Mouse (Mus musculus): ENCODE results near the gene Rprd2. TPM values are rescaled to one million over a fixed set of nuclear protein-coding genes. Genes with fewer than 3 reads are reported as not detected.
A peak's percentile ranks its signal among the peaks of the same experiment; 100 is the strongest.

The Rprd2 gene
- polyA plus RNA-seq, 1 experiment, result 8.5 TPM

DNA sequence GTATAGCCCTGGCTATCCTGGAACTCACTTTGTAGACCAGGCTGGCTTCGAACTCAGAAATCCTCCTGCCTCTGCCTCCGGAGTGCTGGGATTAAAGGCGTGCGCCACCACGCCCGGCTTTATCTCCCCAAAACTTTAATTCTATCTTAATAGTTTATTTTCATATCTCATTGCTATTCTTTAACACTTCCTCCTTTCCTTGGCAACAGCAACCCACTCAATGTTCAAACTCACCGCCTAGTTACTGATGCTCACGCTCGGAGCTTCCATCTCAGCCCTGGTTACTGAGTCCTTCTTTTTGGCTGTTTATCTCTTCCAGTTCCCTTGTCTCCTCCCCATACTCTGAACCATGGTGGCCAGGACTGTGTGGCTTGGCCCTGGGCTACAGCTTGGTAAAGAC, 86.4 kb downstream of the Rprd2 start:
- peak overlapping the region; percentile 39 for H3K4me2 ChIP-seq (ENCODE audit: low read depth)
- H3ac ChIP-seq (ENCODE audit: control insufficient read depth, insufficient read length), result no peak overlapping the region
- H3K36me3 ChIP-seq (ENCODE audit: control insufficient read depth, insufficient read depth), result peaks cover 8% of the 10 kb centered on the region
- no peaks in the 10 kb centered on the region for H3K27me3 ChIP-seq (ENCODE audit: control insufficient read depth, insufficient read depth, insufficient read length)
- H3K79me2 ChIP-seq (ENCODE audit: control insufficient read depth, insufficient read depth), result no peaks in the 10 kb centered on the region
- no peak overlapping the region for H3K4me3 ChIP-seq
- TF ChIP-seq POLR2AphosphoS2 (IDR thresholded peaks at IDR 0.05; ENCODE audit: insufficient read length, low read depth) (no peak), MYOD1 (IDR thresholded peaks at IDR 0.05; ENCODE audit: control insufficient read depth in 1 of 3, insufficient read length in 2 of 3, low read depth in 2 of 3) (no peak), MAX (IDR thresholded peaks at IDR 0.05; ENCODE audit: low read depth) (no peak), MYOG (IDR thresholded peaks at IDR 0.05; ENCODE audit: control insufficient read depth in 1 of 3, insufficient read depth in 1 of 3, insufficient read length in 2 of 3, low read depth in 2 of 3) (no peak), E2F4 (IDR thresholded peaks at IDR 0.05; ENCODE audit: insufficient read depth) (no peak), CEBPB (IDR thresholded peaks at IDR 0.05; ENCODE audit: insufficient read depth, poor library complexity, severe bottlenecking) (no peak), TCF3 (IDR thresholded peaks at IDR 0.05; ENCODE audit: insufficient read length, low read depth) (no peak), SRF (IDR thresholded peaks at IDR 0.05; ENCODE audit: control insufficient read depth, insufficient read length, low read depth) (no peak), USF1 (IDR thresholded peaks at IDR 0.05; ENCODE audit: low read depth) (no peak), POLR2A (IDR thresholded peaks at IDR 0.05; ENCODE audit: insufficient read length, low read depth) (no peak), REST (IDR thresholded peaks at IDR 0.05; ENCODE audit: insufficient read depth, insufficient read length) (no peak), TCF12 (IDR thresholded peaks at IDR 0.05; ENCODE audit: insufficient read depth, poor library complexity, severe bottlenecking) (no peak)

- no peak overlapping the region for H3K4me2 ChIP-seq (ENCODE audit: low read depth)
- H3K79me2 ChIP-seq (ENCODE audit: control insufficient read depth, insufficient read depth), result no peaks in the 10 kb centered on the region
- no peak overlapping the region for H3K4me3 ChIP-seq
- H3ac ChIP-seq (ENCODE audit: control insufficient read depth, insufficient read length), result no peak overlapping the region
- TF ChIP-seq E2F4 (IDR thresholded peaks at IDR 0.05; ENCODE audit: insufficient read depth) (no peak), REST (IDR thresholded peaks at IDR 0.05; ENCODE audit: insufficient read depth, insufficient read length) (no peak), POLR2A (IDR thresholded peaks at IDR 0.05; ENCODE audit: insufficient read length, low read depth) (no peak), MAX (IDR thresholded peaks at IDR 0.05; ENCODE audit: low read depth) (no peak), TCF3 (IDR thresholded peaks at IDR 0.05; ENCODE audit: insufficient read length, low read depth) (no peak), MYOD1 (IDR thresholded peaks at IDR 0.05; ENCODE audit: control insufficient read depth in 1 of 3, insufficient read length in 2 of 3, low read depth in 2 of 3) (no peak), MYOG (IDR thresholded peaks at IDR 0.05; ENCODE audit: control insufficient read depth in 1 of 3, insufficient read depth in 1 of 3, insufficient read length in 2 of 3, low read depth in 2 of 3) (no peak), CEBPB (IDR thresholded peaks at IDR 0.05; ENCODE audit: insufficient read depth, poor library complexity, severe bottlenecking) (no peak), USF1 (IDR thresholded peaks at IDR 0.05; ENCODE audit: low read depth) (no peak), SRF (IDR thresholded peaks at IDR 0.05; ENCODE audit: control insufficient read depth, insufficient read length, low read depth) (no peak), POLR2AphosphoS2 (IDR thresholded peaks at IDR 0.05; ENCODE audit: insufficient read length, low read depth) (no peak), TCF12 (IDR thresholded peaks at IDR 0.05; ENCODE audit: insufficient read depth, poor library complexity, severe bottlenecking) (no peak)
- peaks cover 8% of the 10 kb centered on the region for H3K36me3 ChIP-seq (ENCODE audit: control insufficient read depth, insufficient read depth)
- no peaks in the 10 kb centered on the region for H3K27me3 ChIP-seq (ENCODE audit: control insufficient read depth, insufficient read depth, insufficient read length)
Observed at GRCm38 (mm10) chr3:95731802-95732201, 86.9 kb downstream of the Rprd2 start.

DNA sequence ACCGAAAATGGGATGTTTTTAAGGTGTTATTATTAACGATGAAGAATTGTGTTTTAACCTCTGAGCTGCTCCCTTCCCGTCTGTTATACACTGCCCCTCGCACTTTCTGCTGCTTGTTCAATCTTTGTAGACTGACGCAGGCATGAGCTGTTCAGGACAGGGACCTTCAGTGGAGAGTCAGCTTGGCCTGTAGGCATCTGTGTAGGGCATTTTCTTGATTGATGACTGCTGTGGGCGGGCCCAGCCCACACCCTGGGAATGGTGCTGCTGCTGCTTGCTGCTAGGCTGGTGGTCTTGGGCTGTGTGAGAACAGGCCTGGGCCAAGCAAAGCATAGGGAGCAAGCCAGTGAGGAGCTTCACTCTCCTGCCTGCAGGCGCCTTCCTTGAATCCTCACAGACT, 88.2 kb downstream of the Rprd2 start:
- H3K79me2 ChIP-seq (ENCODE audit: control insufficient read depth, insufficient read depth), result no peaks in the 10 kb centered on the region
- H3K36me3 ChIP-seq (ENCODE audit: control insufficient read depth, insufficient read depth), result peaks cover 7% of the 10 kb centered on the region
- H3K4me3 ChIP-seq, result no peak overlapping the region
- no peak overlapping the region for H3K4me2 ChIP-seq (ENCODE audit: low read depth)
- no peaks in the 10 kb centered on the region for H3K27me3 ChIP-seq (ENCODE audit: control insufficient read depth, insufficient read depth, insufficient read length)
- no peak for TF ChIP-seq POLR2A (IDR thresholded peaks at IDR 0.05; ENCODE audit: insufficient read length, low read depth)
- no peak for TF ChIP-seq MAX (IDR thresholded peaks at IDR 0.05; ENCODE audit: low read depth)
- no peak for TF ChIP-seq TCF12 (IDR thresholded peaks at IDR 0.05; ENCODE audit: insufficient read depth, poor library complexity, severe bottlenecking)
- no peak for TF ChIP-seq CEBPB (IDR thresholded peaks at IDR 0.05; ENCODE audit: insufficient read depth, poor library complexity, severe bottlenecking)
- TF ChIP-seq USF1 (IDR thresholded peaks at IDR 0.05; ENCODE audit: low read depth), result no peak
- TF ChIP-seq E2F4 (IDR thresholded peaks at IDR 0.05; ENCODE audit: insufficient read depth), result no peak
- no peak for TF ChIP-seq MYOD1 (IDR thresholded peaks at IDR 0.05; ENCODE audit: control insufficient read depth in 1 of 3, insufficient read length in 2 of 3, low read depth in 2 of 3)
- no peak overlapping the region for H3ac ChIP-seq (ENCODE audit: control insufficient read depth, insufficient read length)

GRCm38 (mm10) chr3:95728906-95729305, 89.8 kb downstream of the Rprd2 start:
- no peaks in the 10 kb centered on the region for H3K27me3 ChIP-seq (ENCODE audit: control insufficient read depth, insufficient read depth, insufficient read length)
- H3K79me2 ChIP-seq (ENCODE audit: control insufficient read depth, insufficient read depth), result no peaks in the 10 kb centered on the region
- TF ChIP-seq MYOD1 (IDR thresholded peaks at IDR 0.05; ENCODE audit: control insufficient read depth in 1 of 3, insufficient read length in 2 of 3, low read depth in 2 of 3) (no peak), MYOG (IDR thresholded peaks at IDR 0.05; ENCODE audit: control insufficient read depth in 1 of 3, insufficient read depth in 1 of 3, insufficient read length in 2 of 3, low read depth in 2 of 3) (no peak), TCF3 (IDR thresholded peaks at IDR 0.05; ENCODE audit: insufficient read length, low read depth) (no peak), SRF (IDR thresholded peaks at IDR 0.05; ENCODE audit: control insufficient read depth, insufficient read length, low read depth) (no peak), POLR2AphosphoS2 (IDR thresholded peaks at IDR 0.05; ENCODE audit: insufficient read length, low read depth) (no peak), TCF12 (IDR thresholded peaks at IDR 0.05; ENCODE audit: insufficient read depth, poor library complexity, severe bottlenecking) (no peak), POLR2A (IDR thresholded peaks at IDR 0.05; ENCODE audit: insufficient read length, low read depth) (no peak), MAX (IDR thresholded peaks at IDR 0.05; ENCODE audit: low read depth) (no peak), REST (IDR thresholded peaks at IDR 0.05; ENCODE audit: insufficient read depth, insufficient read length) (no peak), E2F4 (IDR thresholded peaks at IDR 0.05; ENCODE audit: insufficient read depth) (no peak)
- H3K4me2 ChIP-seq (ENCODE audit: low read depth), result no peak overlapping the region
- no peaks in the 10 kb centered on the region for H3K36me3 ChIP-seq (ENCODE audit: control insufficient read depth, insufficient read depth)
- no peak overlapping the region for H3ac ChIP-seq (ENCODE audit: control insufficient read depth, insufficient read length)
- H3K4me3 ChIP-seq, result no peak overlapping the region
